Mouse (Mus musculus): ENCODE measurements around the gene Plaa.

The Plaa gene

DNA sequence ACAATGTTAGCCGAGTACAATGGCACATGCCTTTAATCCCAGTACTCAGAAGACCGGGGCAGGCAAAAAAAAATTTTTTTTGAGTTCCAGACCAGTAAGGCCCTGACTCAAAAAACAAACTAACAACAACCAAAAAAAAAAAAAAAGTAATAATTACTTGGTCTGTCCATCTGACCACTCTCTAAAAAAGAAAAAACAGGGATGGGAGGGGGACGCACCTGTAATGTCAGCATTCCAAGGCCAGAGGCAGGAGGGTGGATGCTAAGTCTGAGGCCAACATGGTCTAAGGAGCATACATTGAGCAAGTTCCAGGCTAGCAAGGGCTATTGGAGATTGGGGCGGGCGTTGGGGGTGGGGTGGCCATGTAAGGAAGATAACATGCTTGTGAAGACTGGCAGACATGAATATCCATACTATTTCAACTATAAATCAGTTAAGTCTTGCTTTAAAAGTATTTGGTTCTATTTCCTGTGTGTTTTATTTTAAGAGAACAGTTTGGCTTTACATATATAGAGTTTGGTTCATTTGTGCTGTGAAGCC lies 48.0 kb downstream of the Plaa start:
- DNase-seq (ENCODE audit: low spot score), result no peak

DNA sequence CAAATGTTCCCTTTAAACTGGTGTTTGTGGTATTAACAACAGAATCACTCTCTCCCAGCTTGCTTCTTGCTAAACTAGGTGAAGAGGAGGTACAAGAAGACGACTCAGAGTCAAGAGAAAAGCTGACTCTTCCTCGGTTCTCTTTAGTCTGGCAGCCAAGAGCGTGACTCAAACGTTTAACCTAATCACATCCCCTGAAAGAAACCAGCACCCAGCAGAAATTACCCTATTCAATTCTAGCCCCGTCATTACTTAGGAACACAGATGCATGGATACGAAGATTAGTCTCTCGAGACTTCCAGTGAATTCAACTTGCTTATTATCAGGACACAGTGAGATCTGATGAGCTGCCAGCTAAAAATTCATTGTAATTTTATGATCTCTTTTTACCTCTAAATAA lies 58.7 kb downstream of the Plaa start:
- no peak for DNase-seq (ENCODE audit: low spot score)

DNA sequence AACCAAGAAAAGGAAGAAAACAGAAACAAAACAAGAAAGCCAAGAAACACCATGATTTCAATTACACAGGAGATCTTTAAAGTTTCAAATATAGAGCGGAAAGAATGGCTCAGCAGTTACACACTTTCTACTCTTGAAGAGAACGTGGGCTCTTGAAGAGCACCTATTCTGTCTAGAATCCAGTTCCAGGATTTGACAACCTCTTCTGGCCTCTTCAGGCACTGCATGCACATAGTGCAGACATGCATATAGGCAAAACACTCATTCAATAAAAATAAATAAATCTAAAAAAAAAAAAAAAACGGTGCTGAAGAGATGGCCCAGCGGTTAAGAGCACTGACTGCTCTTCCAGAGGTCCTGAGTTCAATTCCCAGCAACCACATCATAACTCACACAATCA lies 60.0 kb downstream of the Plaa start:
- no peak for DNase-seq (ENCODE audit: low spot score)

DNA sequence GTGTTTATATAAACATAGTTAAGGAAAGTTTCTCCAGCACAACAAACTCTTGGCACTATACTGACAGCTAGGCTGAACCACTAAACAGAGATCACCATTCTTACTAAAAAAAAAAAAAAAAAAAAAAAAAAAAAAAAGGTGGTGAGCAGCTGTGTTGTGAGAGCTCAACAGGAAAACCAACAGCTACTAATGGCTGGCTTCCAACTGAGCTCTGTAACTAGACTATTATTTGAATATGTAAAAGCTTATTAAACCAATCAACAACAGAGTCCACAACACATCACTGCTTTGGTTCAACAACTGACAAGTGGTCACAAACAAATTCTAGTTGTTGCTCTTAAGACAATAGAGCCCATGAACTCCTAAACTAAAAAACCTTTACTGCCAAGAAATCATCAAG lies 69.8 kb downstream of the Plaa start:
- no peak for DNase-seq (ENCODE audit: low spot score)

DNA sequence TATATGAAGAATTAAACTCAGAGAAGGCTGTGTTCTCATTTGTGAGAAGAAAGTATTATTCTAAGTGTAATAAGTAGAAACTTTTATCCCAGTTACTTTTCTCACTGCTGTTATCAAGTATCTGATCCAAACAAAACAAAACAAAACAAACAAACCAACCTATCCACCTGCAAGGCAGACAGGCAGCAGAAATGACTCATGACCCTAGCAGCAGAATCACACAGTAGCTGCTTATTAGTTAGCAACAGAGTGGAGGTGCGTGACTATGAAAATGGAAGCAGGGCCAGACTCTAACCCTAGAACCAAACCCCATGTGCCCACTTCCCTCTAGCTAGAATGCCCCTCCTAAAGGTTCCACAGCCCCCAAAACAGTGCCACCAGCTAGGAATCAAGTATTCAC lies 73.6 kb downstream of the Plaa start:
- DNase-seq (ENCODE audit: low spot score), result no peak

DNA sequence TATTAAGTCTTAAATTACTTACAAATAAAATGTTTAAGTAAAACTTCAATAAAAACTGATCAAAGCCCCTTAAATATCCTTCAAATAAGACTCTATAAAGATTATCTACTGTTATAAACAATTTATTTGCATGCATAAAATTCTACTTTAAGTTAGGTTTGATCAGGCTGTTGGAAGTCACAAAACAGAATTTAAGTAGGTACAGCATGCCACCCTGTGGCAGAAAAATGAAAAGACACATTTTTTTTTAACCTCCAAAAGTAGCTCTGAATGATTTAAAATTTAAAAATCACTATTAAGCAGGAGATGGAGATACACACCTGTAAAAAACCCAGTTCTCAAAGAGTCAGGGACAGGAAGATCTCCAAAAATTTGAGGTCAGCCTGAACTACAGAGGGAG lies 79.7 kb downstream of the Plaa start:
- no peak for DNase-seq (ENCODE audit: low spot score)

DNA sequence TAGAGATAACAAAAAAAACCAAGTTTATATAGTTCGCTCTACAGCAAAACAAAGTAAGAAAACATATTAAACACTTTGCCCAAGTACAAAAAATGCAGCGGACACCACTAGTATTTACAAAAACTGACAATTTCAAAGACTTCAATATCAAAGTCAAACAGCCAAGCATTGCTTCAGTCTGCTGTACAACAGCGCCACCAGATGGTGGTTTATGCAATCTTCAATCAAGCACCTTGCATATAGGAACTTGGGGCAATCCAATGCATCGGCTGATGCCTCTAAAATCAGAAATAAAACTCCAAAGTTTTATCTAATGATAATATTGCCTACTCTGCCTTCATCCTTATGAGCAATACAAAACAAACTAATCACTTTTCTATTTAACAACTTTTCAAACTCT lies 85.4 kb downstream of the Plaa start:
- no peak for DNase-seq (ENCODE audit: low spot score)

All from spleen, adult 12 weeks (tissue).